Mouse (Mus musculus) cerebellum, adult 2 months (tissue): ENCODE measurements around the gene Trim2.

ENCODE experiments used
- CTCF ChIP-seq: fragments of 200-500 bp; IDR thresholded peaks from 2 replicates; pipeline ENCODE4 v1.5.1; 2011; ENCODE audit warnings: low read depth, mild to moderate bottlenecking, control low read depth, low read length, moderate library complexity, borderline replicate concordance; ENCODE audit not compliant: insufficient read depth
- POLR2A ChIP-seq: fragments of 200-500 bp; IDR thresholded peaks from 2 replicates; pipeline ENCODE4 v1.6.1; 2011; ENCODE audit warnings: low read length, control low read depth, borderline replicate concordance; ENCODE audit not compliant: insufficient read depth

GRCm38 (mm10) chr3:84157559-84158350, 148.9 kb downstream of the Trim2 start:
- no peak for TF ChIP-seq POLR2A
- TF ChIP-seq CTCF, result no peak
